Mouse (Mus musculus) heart, postnatal 25 days (tissue): ENCODE results near the gene Rtp2. TPM values are rescaled to one million over a fixed set of nuclear protein-coding genes. Genes with fewer than 3 reads are reported as not detected.
"Not testable (repeated sequence)": the region's sequence is repeated elsewhere in the genome, so short reads cannot be mapped to it uniquely, and the experiment has no call there.

Experiments used
- DNase-seq: peaks from one replicate; pipeline ENCODE4 v3.0.0; 2022; ENCODE audit warnings: low spot score
- intact Hi-C: fragments of 180-260 bp; cut with DNase I; formaldehyde crosslinking; loops from one replicate; pipeline ENCODE4 v1.15.1; 2025
- total RNA-seq, 2 experiments: library from RNA; stranded (reverse); gene quantifications; 2 replicates each; pipeline ENCODE4 v1.2.3; 2021

Rtp2 gene
- total RNA-seq, 2 experiments from 2014 or later: not detected

GRCm38 (mm10) chr16:23953189-23953958 is 21.2 kb upstream of the Rtp2 start:
- intact Hi-C loops: loop anchor here (1.0 to 2.0 kb wide), 3 partner anchors 55 to 501 kb away; no protein-coding TSS in a partner anchor
- no peak for DNase-seq

DNA sequence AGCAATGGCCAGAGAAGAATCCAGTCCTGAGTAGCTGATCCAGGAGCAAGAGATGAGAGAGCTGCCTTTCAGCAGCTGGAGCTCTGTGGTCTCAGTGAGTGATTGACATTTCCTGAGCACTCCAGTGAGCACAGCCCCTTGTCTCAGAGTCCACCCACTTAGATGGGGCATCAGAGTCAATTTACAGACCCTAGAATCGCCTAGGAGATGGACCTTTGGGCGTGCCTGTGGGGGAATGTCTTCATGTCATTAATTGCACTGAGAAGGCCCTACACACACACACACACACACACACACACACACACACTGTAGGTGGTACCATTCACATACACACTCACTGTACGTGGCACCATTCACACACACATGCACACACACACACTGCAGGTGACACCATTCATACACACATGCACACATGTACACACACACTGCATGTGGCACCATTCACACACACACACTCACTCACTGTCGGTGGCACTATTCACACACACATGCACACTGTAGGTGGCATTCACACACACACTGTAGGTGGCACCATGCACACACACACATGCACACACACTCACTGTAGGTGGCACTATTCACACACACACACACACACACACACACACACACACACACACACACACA is 20.0 kb upstream of the Rtp2 start:
- intact Hi-C loops: loop anchor here (2.0 kb wide), 2 partner anchors 53 to 499 kb away; no protein-coding TSS in a partner anchor
- no peak for DNase-seq

- intact Hi-C loops: no loop called here
- DNase-seq: no peak
Observed at GRCm38 (mm10) chr16:23947654-23948053, 15.5 kb upstream of the Rtp2 start.

DNA sequence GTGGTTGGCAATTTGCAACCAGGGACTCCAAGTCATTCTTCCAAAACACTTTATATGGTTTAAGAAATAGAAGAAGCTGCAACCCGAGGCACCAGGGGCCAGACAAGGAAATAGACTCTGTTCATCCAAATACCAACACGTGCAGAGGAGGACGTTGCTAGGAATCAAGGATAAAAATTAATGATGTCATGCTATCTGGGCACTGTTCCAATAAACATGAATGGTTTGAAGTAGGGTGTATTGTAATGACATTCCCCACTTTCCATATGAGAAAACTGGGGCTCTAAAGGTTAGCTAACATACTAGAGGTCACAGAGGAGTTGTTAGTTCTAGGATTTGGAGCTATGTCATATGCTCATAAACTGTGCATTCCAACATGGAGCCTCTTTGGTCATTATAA is 12.6 kb upstream of the Rtp2 start:
- no peak for DNase-seq
- intact Hi-C loops: no loop called here

DNA sequence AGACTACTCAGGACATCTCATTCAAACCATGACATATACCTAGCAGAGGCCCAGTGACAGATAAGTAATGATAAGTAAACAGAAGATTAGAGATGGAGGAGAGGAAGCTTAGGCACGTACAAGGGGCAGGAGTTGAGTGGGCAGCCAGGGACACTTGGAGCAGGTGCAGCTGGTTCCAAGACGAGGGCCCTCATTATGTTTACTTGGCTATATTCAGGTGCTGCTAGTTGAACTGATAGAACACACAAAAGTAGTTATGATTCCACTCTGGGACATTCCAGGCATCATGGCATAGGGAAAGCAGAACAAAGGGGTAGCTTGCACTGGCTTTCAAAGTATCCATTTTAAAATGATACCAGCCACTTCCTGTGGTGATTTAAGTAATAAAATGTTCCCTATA is 2.2 kb upstream of the Rtp2 start:
- no peak for DNase-seq
- intact Hi-C loops: no loop called here

- intact Hi-C loops: no loop called here
- no peak for DNase-seq
Observed at GRCm38 (mm10) chr16:23931275-23931674, 919 bp downstream of the Rtp2 start.

- intact Hi-C loops: no loop called here
Observed at GRCm38 (mm10) chr16:23930426-23931073, 1.6 kb downstream of the Rtp2 start.

GRCm38 (mm10) chr16:23927301-23928114 is 4.7 kb downstream of the Rtp2 start:
- no peak for DNase-seq
- intact Hi-C loops: no loop called here

More at GRCm38 (mm10) chr16:23930426-23931073, 1.6 kb downstream of the Rtp2 start:
- DNase-seq: no peak

DNA sequence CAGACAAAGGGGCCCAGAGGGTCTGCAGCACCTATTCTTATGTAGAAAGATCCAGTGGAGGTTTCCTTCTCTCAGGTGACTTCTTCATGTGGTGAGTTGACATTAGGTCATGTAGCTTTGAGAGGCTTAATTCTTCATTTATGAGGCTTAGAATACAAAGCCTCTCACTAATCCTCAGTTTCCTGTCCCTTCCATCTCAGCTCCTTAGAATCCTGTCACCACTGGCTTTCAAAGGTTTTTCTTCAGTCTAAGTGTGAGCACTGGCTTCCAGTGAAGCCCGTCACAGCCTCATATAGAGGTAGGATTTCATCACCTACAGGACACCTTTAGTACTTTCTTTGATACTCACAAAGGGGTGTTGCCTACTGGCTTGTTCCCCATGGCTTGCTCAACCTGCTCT is 9.3 kb downstream of the Rtp2 start:
- DNase-seq: no peak

GRCm38 (mm10) chr16:23921697-23922096 is 10.5 kb downstream of the Rtp2 start:
- DNase-seq: no peak
- intact Hi-C loops: no loop called here

More for the DNA sequence above, 9.3 kb downstream of the Rtp2 start:
- intact Hi-C loops: no loop called here

- intact Hi-C loops: no loop called here
- no peak for DNase-seq
Observed at GRCm38 (mm10) chr16:23919418-23919817, 12.8 kb downstream of the Rtp2 start.

- no peak for DNase-seq
- intact Hi-C loops: no loop called here
Observed at GRCm38 (mm10) chr16:23913401-23913800, 18.8 kb downstream of the Rtp2 start.

- intact Hi-C loops: no loop called here
- no peak for DNase-seq
Observed at GRCm38 (mm10) chr16:23912741-23913140, 19.5 kb downstream of the Rtp2 start.

- intact Hi-C loops, DNase-seq: not testable (repeated sequence)
Observed at GRCm38 (mm10) chr16:23909015-23909354, 23.2 kb downstream of the Rtp2 start.

- DNase-seq, intact Hi-C loops: not testable (repeated sequence)
Observed at GRCm38 (mm10) chr16:23908076-23909014, 23.8 kb downstream of the Rtp2 start.

DNA sequence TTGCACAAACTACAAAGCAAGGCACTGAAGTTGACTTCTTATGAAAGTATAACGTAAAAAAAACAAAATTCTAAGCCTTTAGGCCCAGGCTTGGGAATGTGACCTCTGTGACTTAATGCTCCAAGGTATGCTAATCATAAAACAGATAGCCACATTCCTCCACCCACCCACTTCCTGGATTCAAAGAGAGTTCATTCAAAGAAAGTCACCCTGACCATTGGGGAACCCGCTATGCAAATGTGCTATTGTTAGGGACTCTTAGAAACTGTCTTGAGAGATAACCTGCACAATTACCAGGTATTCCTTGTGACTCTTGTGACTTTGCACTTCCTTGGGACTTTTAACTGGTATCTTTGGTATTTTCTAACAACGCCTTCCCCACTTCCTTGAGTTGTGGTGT is 25.6 kb downstream of the Rtp2 start:
- DNase-seq, intact Hi-C loops: not testable (repeated sequence)

DNA sequence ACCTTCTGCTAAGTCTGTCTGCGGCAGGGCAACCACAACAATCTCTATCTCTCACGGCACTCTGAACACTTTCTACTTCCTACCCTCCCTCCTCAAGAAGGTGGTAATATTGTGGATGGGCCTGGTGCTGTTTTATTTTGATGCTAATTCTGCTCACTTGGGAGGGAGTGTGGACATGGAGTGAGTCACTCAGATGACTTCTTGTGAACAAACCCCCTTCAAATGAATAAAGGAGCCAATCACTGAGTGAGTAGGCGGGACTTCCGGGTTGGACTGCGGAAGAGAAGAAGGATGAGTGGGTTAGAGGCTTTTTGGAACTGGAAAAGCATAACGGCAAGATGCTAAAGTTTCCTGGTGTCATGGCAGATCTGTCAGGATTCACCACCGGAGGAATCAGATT is 30.8 kb downstream of the Rtp2 start:
- intact Hi-C loops: no loop called here
- no peak for DNase-seq

- intact Hi-C loops: no loop called here
- DNase-seq: no peak
Observed at GRCm38 (mm10) chr16:23900061-23900460, 32.1 kb downstream of the Rtp2 start.

DNA sequence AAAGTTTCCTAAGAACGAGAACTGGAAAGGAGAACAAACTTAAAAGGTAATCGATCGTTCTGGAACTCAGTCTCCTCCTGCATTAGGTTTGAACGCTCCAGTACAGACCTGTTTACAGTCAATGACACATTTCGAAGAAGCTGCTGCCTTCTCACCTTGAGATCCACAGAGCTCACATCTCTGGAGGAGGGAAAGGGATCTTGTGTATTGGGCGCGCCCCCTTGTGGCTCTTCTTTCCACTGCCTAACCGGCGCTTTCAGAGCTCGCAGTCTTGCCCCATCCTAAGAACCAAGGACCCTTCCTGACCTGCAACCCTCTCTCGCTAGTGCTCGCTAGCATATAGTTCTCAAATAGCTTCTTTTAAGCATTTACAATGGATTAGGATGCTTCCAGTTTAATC is 33.4 kb downstream of the Rtp2 start:
- DNase-seq: peak; percentile 12
- intact Hi-C loops: loop anchor here (1.0 to 2.0 kb wide), 3 partner anchors 54 to 447 kb away; no protein-coding TSS in a partner anchor
